Mouse (Mus musculus): Measurements from ENCODE around the gene Cox10. TPM values are rescaled to one million over a fixed set of nuclear protein-coding genes. Genes with fewer than 3 reads are reported as not detected.

Cox10 gene
- polyA plus RNA-seq, 1 experiment from 2014 or later: 30.9 TPM

DNA sequence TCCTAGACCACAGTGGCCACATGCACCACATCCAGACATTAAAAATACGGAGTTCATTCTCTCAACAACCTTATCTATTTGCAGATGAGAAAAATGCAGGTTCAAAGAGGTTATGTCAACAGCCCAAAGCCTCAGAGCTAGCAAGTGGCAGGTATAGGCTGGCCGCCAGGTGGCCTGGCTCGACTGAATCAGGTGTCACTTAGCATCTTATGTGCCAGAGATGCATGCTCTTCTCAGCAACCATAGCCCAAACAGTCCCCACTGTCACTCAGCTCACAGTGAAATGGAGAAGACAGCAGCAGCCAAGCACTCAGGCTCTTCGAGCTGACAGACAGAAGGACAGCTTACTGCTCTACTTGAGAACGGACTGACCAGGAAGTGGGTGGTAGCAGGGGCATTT, 44.6 kb downstream of the Cox10 start:
- Histone ChIP-seq H3K27ac (ENCODE audit: low read length) (no peak overlapping the region), H3K36me3 (ENCODE audit: insufficient read depth, low read length) (no peaks in the 10 kb centered on the region), H3K4me3 (ENCODE audit: low read length) (no peak overlapping the region), H3K27me3 (ENCODE audit: insufficient read depth, low read length) (no peaks in the 10 kb centered on the region), H3K4me2 (replicated peaks; ENCODE audit: low read depth, low read length) (no peak overlapping the region), H3K9me3 (ENCODE audit: low read length) (no peaks in the 10 kb centered on the region), H3K9ac (replicated peaks; ENCODE audit: low read length) (no peak overlapping the region), H3K4me1 (ENCODE audit: insufficient read depth, low read length) (peaks cover 9% of the 10 kb centered on the region; the same call in 1 of the 2 replicates)
- ATAC-seq (ENCODE audit: low FRiP score, low TSS enrichment): no peak
- WGBS: 78% methylated on average over 5 of the region's 5 CpGs

DNA sequence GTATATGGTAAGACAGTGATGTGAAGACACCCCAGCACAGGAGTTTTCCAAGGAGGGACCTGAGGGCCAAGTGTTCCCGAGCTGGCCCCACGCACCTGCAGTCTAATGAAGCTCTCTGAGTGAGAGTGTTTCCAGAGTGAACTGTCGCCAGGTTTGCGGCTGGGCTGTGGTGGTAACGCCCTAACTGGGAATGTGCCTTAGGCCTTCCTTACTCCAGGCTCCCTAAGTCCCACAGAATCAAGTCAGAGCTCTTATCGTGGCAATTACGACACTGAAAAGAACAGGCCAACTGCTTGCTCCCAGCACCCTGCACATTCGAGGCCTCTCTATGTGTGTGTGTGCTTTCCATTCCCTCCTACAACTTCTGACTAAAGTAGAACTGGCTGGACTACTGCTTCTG, 51.8 kb downstream of the Cox10 start:
- no peak overlapping the region for H3K4me2 ChIP-seq (replicated peaks; ENCODE audit: low read depth, low read length)
- H3K4me1 ChIP-seq (ENCODE audit: insufficient read depth, low read length): peaks cover 27% of the 10 kb centered on the region
- H3K36me3 ChIP-seq (ENCODE audit: insufficient read depth, low read length): no peaks in the 10 kb centered on the region
- H3K27ac ChIP-seq (ENCODE audit: low read length): no peak overlapping the region; the same call in 1 of the 2 replicates
- no peaks in the 10 kb centered on the region for H3K9me3 ChIP-seq (ENCODE audit: low read length)
- WGBS: 68% methylated on average over 8 of the region's 8 CpGs
- ATAC-seq (ENCODE audit: low FRiP score, low TSS enrichment): no peak
- H3K27me3 ChIP-seq (ENCODE audit: insufficient read depth, low read length): no peaks in the 10 kb centered on the region
- H3K4me3 ChIP-seq (ENCODE audit: low read length): no peak overlapping the region
- no peak overlapping the region for H3K9ac ChIP-seq (replicated peaks; ENCODE audit: low read length)

DNA sequence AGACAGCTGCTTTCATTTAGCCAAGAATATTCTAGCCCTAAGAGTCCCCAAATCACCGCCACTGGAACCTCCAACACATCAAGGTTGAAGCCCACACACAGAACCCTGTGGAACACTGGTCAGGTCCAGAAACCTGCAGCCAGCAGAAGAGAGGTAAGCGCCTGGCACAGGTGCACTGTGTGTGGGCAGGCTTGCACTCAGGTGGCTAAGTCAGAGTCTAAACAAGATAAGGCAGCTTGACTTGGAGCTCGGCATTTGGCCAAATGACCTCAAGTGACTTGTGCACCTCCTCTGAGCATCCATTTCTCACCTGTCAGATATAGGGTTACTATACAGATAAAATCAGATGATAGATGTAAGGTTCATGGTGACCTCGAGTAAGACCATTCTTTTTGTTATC, 53.4 kb downstream of the Cox10 start:
- H3K9ac ChIP-seq (replicated peaks; ENCODE audit: low read length): no peak overlapping the region
- no peak overlapping the region for H3K4me2 ChIP-seq (replicated peaks; ENCODE audit: low read depth, low read length)
- no peaks in the 10 kb centered on the region for H3K27me3 ChIP-seq (ENCODE audit: insufficient read depth, low read length)
- H3K4me3 ChIP-seq (ENCODE audit: low read length): no peak overlapping the region
- no peaks in the 10 kb centered on the region for H3K36me3 ChIP-seq (ENCODE audit: insufficient read depth, low read length)
- ATAC-seq (ENCODE audit: low FRiP score, low TSS enrichment): 0 out of 2 replicates have a peak, but pooled peaks have one; percentile 60
- H3K4me1 ChIP-seq (ENCODE audit: insufficient read depth, low read length): peaks cover 28% of the 10 kb centered on the region
- 41% methylated on average over 4 of the region's 4 CpGs for WGBS
- H3K27ac ChIP-seq (ENCODE audit: low read length): no peak overlapping the region
- no peaks in the 10 kb centered on the region for H3K9me3 ChIP-seq (ENCODE audit: low read length)

DNA sequence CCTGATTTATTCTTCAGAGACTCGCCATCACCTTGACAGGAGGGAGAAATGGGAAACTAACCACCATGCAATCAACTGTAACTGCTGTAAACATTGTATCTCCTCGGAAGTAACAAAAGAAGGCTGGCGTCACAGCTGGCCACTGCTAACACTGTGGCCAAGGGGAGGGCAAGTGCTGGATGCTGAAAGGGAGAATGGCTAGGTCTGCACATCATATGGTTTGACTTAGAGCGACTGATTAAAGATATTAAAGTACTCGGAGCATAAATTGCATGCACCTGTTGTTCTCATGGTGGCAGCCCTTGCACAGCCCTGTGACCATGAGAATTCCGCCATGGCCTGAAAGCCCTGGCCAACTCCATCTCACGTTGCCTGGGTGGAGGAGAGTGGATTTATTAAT, 54.7 kb downstream of the Cox10 start:
- H3K4me3 ChIP-seq (ENCODE audit: low read length): no peak overlapping the region
- no peak overlapping the region for H3K27ac ChIP-seq (ENCODE audit: low read length)
- 41% methylated on average over 7 of the region's 7 CpGs for WGBS
- H3K4me2 ChIP-seq (replicated peaks; ENCODE audit: low read depth, low read length): no peak overlapping the region
- no peaks in the 10 kb centered on the region for H3K27me3 ChIP-seq (ENCODE audit: insufficient read depth, low read length)
- peak; percentile 51; the same call in 1 of the 2 replicates for ATAC-seq (ENCODE audit: low FRiP score, low TSS enrichment)
- H3K9me3 ChIP-seq (ENCODE audit: low read length): no peaks in the 10 kb centered on the region
- no peaks in the 10 kb centered on the region for H3K36me3 ChIP-seq (ENCODE audit: insufficient read depth, low read length)
- peaks cover 28% of the 10 kb centered on the region for H3K4me1 ChIP-seq (ENCODE audit: insufficient read depth, low read length)
- no peak overlapping the region for H3K9ac ChIP-seq (replicated peaks; ENCODE audit: low read length)

DNA sequence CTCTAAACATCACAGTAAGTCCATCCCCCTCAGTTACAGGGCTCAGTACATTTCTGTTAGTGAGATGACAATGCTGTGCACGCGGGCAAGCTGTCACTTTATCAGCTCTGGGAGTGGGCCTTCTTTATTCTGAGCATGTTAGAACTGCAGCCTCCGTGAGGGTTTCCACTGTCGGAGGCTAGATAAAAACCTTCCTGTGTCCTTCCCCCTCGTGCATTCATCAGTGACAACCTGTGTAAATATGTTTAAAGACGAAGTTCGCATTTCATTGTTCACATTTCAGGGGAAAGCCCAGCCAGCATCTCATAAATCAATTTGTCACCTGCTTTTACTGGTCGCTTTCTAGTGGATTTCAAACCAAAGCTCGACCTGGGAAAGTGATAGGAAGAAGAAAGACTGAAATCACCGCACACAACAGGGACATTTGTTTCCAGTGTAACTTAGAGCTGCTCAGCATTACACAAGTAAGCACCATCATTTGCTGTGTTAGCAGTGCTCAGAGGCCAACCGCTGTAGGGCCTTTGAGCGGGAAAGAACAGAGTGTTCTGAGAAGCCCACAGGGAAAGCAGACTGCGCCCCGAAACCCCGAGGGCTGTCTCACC, 55.8 kb downstream of the Cox10 start:
- H3K4me1 ChIP-seq (ENCODE audit: insufficient read depth, low read length): peaks cover 28% of the 10 kb centered on the region
- no peak overlapping the region for H3K4me2 ChIP-seq (replicated peaks; ENCODE audit: low read depth, low read length)
- H3K9ac ChIP-seq (replicated peaks; ENCODE audit: low read length): no peak overlapping the region
- no peak overlapping the region for H3K27ac ChIP-seq (ENCODE audit: low read length)
- no peaks in the 10 kb centered on the region for H3K27me3 ChIP-seq (ENCODE audit: insufficient read depth, low read length)
- no peaks in the 10 kb centered on the region for H3K36me3 ChIP-seq (ENCODE audit: insufficient read depth, low read length)
- H3K9me3 ChIP-seq (ENCODE audit: low read length): no peaks in the 10 kb centered on the region
- WGBS: 22% methylated on average over 15 of the region's 15 CpGs
- no peak overlapping the region for H3K4me3 ChIP-seq (ENCODE audit: low read length)
- no peak for ATAC-seq (ENCODE audit: low FRiP score, low TSS enrichment)

DNA sequence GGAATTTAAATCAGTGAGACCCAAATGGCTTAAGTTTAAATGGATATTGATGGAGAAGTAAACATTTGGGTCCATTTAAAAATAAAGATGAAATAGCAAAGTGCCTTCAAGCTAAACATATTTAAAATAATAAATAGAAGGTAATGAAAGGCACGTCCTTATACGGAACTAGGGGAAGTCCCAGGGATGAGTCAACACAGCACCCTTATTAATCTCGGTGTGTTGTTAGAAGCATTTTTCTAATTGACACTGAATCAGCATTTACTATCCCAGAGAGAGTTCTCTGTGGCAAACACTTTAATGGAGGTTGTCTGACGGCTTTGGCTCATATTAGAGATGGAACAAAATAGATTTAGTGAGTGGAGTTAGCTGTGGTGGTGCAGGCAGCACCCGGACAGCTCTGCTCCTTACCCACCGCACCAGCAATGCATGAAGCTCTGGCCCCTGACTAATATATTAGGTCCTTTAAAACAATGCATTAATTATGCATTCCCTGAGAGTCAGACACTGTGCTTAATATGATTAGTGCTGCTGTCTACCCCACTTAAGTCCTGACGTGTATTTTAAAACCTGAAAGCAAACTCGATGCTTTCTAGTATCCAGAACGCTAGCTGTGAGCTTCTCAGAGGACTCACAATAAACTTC, 56.7 kb downstream of the Cox10 start:
- H3K9ac ChIP-seq (replicated peaks; ENCODE audit: low read length): no peak overlapping the region
- no peak overlapping the region for H3K4me2 ChIP-seq (replicated peaks; ENCODE audit: low read depth, low read length)
- no peaks in the 10 kb centered on the region for H3K36me3 ChIP-seq (ENCODE audit: insufficient read depth, low read length)
- H3K27me3 ChIP-seq (ENCODE audit: insufficient read depth, low read length): no peaks in the 10 kb centered on the region
- peaks cover 28% of the 10 kb centered on the region for H3K4me1 ChIP-seq (ENCODE audit: insufficient read depth, low read length)
- ATAC-seq (ENCODE audit: low FRiP score, low TSS enrichment): no peak
- no peaks in the 10 kb centered on the region for H3K9me3 ChIP-seq (ENCODE audit: low read length)
- 42% methylated on average over 9 of the region's 9 CpGs for WGBS
- no peak overlapping the region for H3K4me3 ChIP-seq (ENCODE audit: low read length)
- no peak overlapping the region for H3K27ac ChIP-seq (ENCODE audit: low read length)

DNA sequence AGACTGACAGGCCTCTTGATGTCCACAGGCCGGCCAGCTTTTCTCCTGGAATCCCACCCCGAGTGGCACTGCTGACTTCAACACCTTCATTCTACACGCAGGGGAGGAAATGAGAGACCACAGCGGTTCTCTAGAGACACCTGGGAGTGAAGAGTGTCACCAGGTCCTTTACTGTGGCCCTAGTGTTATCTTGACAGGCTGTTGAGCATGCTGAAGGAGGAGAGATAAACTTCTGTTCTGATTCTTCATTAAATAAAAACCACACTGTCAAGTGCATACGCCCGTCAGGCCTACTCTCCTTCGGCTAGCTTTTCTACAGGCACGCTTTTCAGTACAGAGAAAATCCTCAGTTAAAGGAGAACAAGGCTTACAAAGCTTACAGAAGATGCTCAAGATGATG, 60.0 kb downstream of the Cox10 start:
- H3K9ac ChIP-seq (replicated peaks; ENCODE audit: low read length): no peak overlapping the region
- no peak for ATAC-seq (ENCODE audit: low FRiP score, low TSS enrichment)

DNA sequence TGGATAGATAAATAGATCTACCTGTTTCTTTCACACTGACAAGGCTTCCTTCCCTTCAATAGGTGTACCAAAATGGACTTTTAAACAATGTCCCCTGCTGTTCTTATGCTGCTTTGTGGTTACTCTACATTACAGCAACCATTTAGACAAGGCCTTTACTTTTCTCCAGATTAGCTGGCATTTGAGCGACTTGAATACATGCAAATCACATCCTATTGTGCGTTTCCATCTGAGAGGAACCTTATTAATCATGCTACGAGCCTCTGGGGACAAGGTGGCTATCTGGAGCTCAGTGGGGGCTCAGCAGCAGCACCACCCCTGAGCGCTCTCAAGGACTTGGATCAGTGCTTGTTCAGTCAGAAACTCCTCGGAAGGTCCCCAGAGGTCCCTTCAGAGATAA, 61.1 kb downstream of the Cox10 start:
- Histone ChIP-seq H3K9me3 (ENCODE audit: low read length) (no peaks in the 10 kb centered on the region), H3K9ac (replicated peaks; ENCODE audit: low read length) (no peak overlapping the region), H3K4me3 (ENCODE audit: low read length) (no peak overlapping the region), H3K4me2 (replicated peaks; ENCODE audit: low read depth, low read length) (no peak overlapping the region), H3K36me3 (ENCODE audit: insufficient read depth, low read length) (no peaks in the 10 kb centered on the region), H3K4me1 (ENCODE audit: insufficient read depth, low read length) (peaks cover 7% of the 10 kb centered on the region), H3K27ac (ENCODE audit: low read length) (no peak overlapping the region), H3K27me3 (ENCODE audit: insufficient read depth, low read length) (no peaks in the 10 kb centered on the region)
- 75% methylated on average over 5 of the region's 5 CpGs for WGBS
- ATAC-seq (ENCODE audit: low FRiP score, low TSS enrichment): no peak

More for the DNA sequence above, 60.0 kb downstream of the Cox10 start:
- Histone ChIP-seq H3K27me3 (ENCODE audit: insufficient read depth, low read length) (no peaks in the 10 kb centered on the region), H3K27ac (ENCODE audit: low read length) (no peak overlapping the region), H3K36me3 (ENCODE audit: insufficient read depth, low read length) (no peaks in the 10 kb centered on the region), H3K9me3 (ENCODE audit: low read length) (no peaks in the 10 kb centered on the region), H3K4me2 (replicated peaks; ENCODE audit: low read depth, low read length) (no peak overlapping the region), H3K4me3 (ENCODE audit: low read length) (no peak overlapping the region), H3K4me1 (ENCODE audit: insufficient read depth, low read length) (peaks cover 18% of the 10 kb centered on the region)
- 87% methylated on average over 8 of the region's 8 CpGs for WGBS

DNA sequence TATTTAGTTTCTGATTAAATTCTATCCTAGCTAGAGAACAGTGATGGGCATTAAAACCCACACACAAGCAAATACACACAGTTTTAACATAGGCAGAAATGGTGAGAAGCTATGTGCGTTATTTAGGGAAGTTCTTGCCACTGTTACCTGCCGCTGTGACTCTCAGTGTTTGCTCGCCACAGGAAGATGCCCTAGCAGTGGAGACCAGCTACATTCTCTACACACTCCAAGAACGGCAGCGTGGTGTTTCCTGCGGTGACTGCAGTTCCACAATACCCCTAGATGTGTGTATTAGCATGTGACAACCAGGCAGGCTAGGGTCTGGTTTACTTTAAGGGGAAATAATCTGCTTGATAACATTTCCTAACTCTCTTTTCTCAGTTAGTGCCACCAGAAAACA, 64.0 kb downstream of the Cox10 start:
- Histone ChIP-seq H3K9me3 (ENCODE audit: low read length) (no peaks in the 10 kb centered on the region), H3K4me3 (ENCODE audit: low read length) (no peak overlapping the region), H3K4me2 (replicated peaks; ENCODE audit: low read depth, low read length) (no peak overlapping the region), H3K4me1 (ENCODE audit: insufficient read depth, low read length) (peaks cover 6% of the 10 kb centered on the region; the same call in 1 of the 2 replicates), H3K36me3 (ENCODE audit: insufficient read depth, low read length) (no peaks in the 10 kb centered on the region), H3K27ac (ENCODE audit: low read length) (no peak overlapping the region), H3K9ac (replicated peaks; ENCODE audit: low read length) (no peak overlapping the region), H3K27me3 (ENCODE audit: insufficient read depth, low read length) (no peaks in the 10 kb centered on the region)
- ATAC-seq (ENCODE audit: low FRiP score, low TSS enrichment): no peak
- 82% methylated on average over 6 of the region's 6 CpGs for WGBS

DNA sequence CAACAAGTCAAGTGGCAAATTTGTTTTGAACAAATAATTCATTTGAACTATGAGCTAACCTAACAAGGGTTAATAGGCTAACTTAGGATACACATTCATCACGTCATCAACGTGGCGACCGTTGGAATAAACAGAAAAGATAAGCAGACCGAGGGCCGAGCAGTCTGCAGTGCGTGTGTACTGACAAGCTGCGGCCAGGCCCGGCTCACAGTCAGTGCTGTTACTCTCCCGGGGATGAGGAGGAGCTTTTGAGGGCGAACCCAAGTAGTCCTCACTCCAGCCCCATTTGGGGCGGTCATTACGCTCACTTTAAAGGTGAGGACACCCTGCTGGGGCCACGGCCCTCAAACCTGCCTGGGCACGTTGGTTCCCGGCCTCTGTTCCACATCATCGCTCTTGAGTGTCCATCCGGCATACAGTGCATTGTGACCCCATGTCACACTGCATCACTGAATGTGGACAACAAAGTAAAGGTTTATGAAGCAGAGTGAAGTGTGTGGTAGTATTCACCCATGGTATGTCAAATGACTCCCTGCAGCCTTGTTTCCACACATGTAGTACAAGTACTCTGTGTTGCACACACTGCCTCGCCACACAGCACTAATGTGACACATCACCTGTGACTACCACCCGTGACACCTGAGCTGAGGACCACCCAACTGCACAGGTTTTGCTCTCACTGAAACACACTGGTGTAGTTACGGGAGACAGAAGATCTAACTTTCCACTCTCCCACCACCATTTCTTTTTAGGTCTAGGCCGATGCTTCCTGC, 68.4 kb downstream of the Cox10 start:
- no peak overlapping the region for H3K9ac ChIP-seq (replicated peaks; ENCODE audit: low read length)
- H3K4me1 ChIP-seq (ENCODE audit: insufficient read depth, low read length): peaks cover 6% of the 10 kb centered on the region; the same call in 1 of the 2 replicates
- H3K9me3 ChIP-seq (ENCODE audit: low read length): no peaks in the 10 kb centered on the region
- WGBS: 39% methylated on average over 22 of the region's 22 CpGs
- no peaks in the 10 kb centered on the region for H3K27me3 ChIP-seq (ENCODE audit: insufficient read depth, low read length)
- no peak overlapping the region for H3K4me3 ChIP-seq (ENCODE audit: low read length)
- H3K4me2 ChIP-seq (replicated peaks; ENCODE audit: low read depth, low read length): 0 out of 2 replicates have a peak overlapping the region, but pooled peaks have one; percentile 6
- H3K36me3 ChIP-seq (ENCODE audit: insufficient read depth, low read length): no peaks in the 10 kb centered on the region
- ATAC-seq (ENCODE audit: low FRiP score, low TSS enrichment): peak; percentile 61
- H3K27ac ChIP-seq (ENCODE audit: low read length): no peak overlapping the region; the same call in 1 of the 2 replicates
